Mouse (Mus musculus) large intestine, adult 2 months (tissue): ENCODE measurements at regions not wholly inside any gene's neighbourhood (a gene's known extent, or its start where the extent isn't known, plus 50 kb on each side); places are given as distances from the start of the nearest gene placed in this dataset.

Source experiments
- DNase-seq: peaks from one replicate; pipeline ENCODE4 v3.0.0-alpha.2; 2012; ENCODE audit warnings: low read depth, low spot score
- WGBS: fragments of 180-500 bp; shearing (Covaris S2); methylation state at CpG from one replicate; pipeline ENCODE4 v1.1.7; 2018; 5-methylcytosine and 5-hydroxymethylcytosine counted together

GRCm38 (mm10) chr6:94841881-94842280, 141.9 kb upstream of the Lrig1 start:
- 83% methylated on average over 5 of the region's 5 CpGs for WGBS
- no peak for DNase-seq

- no peak for DNase-seq
- 17% methylated on average over 2 of the region's 2 CpGs for WGBS
Measured at GRCm38 (mm10) chr6:94835742-94836141, 135.8 kb upstream of the Lrig1 start.

GRCm38 (mm10) chr6:94834551-94834950, 134.6 kb upstream of the Lrig1 start:
- 32% methylated on average over 1 of the region's 1 CpGs for WGBS
- DNase-seq = no peak

GRCm38 (mm10) chr6:94830801-94831200, 130.8 kb upstream of the Lrig1 start:
- WGBS = 94% methylated on average over 8 of the region's 8 CpGs
- no peak for DNase-seq

- no peak for DNase-seq
- WGBS = 90% methylated on average over 5 of the region's 5 CpGs
Measured at GRCm38 (mm10) chr6:94829246-94829645, 129.3 kb upstream of the Lrig1 start.

- WGBS = 76% methylated on average over 2 of the region's 2 CpGs
- DNase-seq = peak; percentile 50
Measured at GRCm38 (mm10) chr6:94826656-94827055, 126.7 kb upstream of the Lrig1 start.

- 21% methylated on average over 6 of the region's 6 CpGs for WGBS
Measured at GRCm38 (mm10) chr6:94818220-94818619, 118.3 kb upstream of the Lrig1 start.

GRCm38 (mm10) chr6:94816161-94816560, 116.2 kb upstream of the Lrig1 start:
- 12% methylated on average over 5 of the region's 5 CpGs for WGBS
- DNase-seq = no peak

More at GRCm38 (mm10) chr6:94818220-94818619, 118.3 kb upstream of the Lrig1 start:
- DNase-seq = no peak

GRCm38 (mm10) chr6:94814711-94815110, 114.8 kb upstream of the Lrig1 start:
- WGBS = 24% methylated on average over 3 of the region's 3 CpGs
- no peak for DNase-seq

- no peak for DNase-seq
- 38% methylated on average over 7 of the region's 7 CpGs for WGBS
Measured at GRCm38 (mm10) chr6:94813481-94814148, 113.7 kb upstream of the Lrig1 start.

- 55% methylated on average over 4 of the region's 4 CpGs for WGBS
- no peak for DNase-seq
Measured at GRCm38 (mm10) chr6:94811846-94812245, 111.9 kb upstream of the Lrig1 start.

- WGBS = 84% methylated on average over 6 of the region's 6 CpGs
- no peak for DNase-seq
Measured at GRCm38 (mm10) chr6:94807216-94807615, 107.3 kb upstream of the Lrig1 start.

GRCm38 (mm10) chr6:94806481-94807160, 106.7 kb upstream of the Lrig1 start:
- no peak for DNase-seq
- 80% methylated on average over 12 of the region's 12 CpGs for WGBS

- 20% methylated on average over 6 of the region's 6 CpGs for WGBS
- no peak for DNase-seq
Measured at GRCm38 (mm10) chr6:94805685-94806084, 105.7 kb upstream of the Lrig1 start.

- WGBS = 69% methylated on average over 10 of the region's 10 CpGs
- DNase-seq = no peak
Measured at GRCm38 (mm10) chr6:94804284-94804815, 104.4 kb upstream of the Lrig1 start.

- 79% methylated on average over 12 of the region's 12 CpGs for WGBS
- DNase-seq = no peak
Measured at GRCm38 (mm10) chr6:94801039-94801438, 101.1 kb upstream of the Lrig1 start.

- 79% methylated on average over 4 of the region's 4 CpGs for WGBS
- no peak for DNase-seq
Measured at GRCm38 (mm10) chr6:94798545-94799211, 98.7 kb upstream of the Lrig1 start.

- no peak for DNase-seq
- WGBS = 76% methylated on average over 4 of the region's 4 CpGs
Measured at GRCm38 (mm10) chr6:94795442-94795841, 95.5 kb upstream of the Lrig1 start.

- WGBS = 68% methylated on average over 6 of the region's 6 CpGs
- DNase-seq = no peak
Measured at GRCm38 (mm10) chr6:94793555-94793954, 93.6 kb upstream of the Lrig1 start.

GRCm38 (mm10) chr6:94792312-94792711, 92.4 kb upstream of the Lrig1 start:
- no peak for DNase-seq
- WGBS = 22% methylated on average over 4 of the region's 4 CpGs
